Mouse (Mus musculus): ENCODE measurements around the gene Trmt10a.

GRCm38 (mm10) chr3:138131168-138131567 lies 12.1 kb upstream of the Trmt10a start:
- TF ChIP-seq CTCF (IDR thresholded peaks at IDR 0.05; ENCODE audit: low read depth): no peak
- TF ChIP-seq EP300 (IDR thresholded peaks at IDR 0.05; ENCODE audit: low read depth): no peak
